Mouse (Mus musculus) heart, embryonic 11.5 days (tissue): ENCODE data around the gene Scn4b. TPM values are rescaled to one million over a fixed set of nuclear protein-coding genes. Genes with fewer than 3 reads are reported as not detected.

Source experiments
- ATAC-seq: fragments of 200-750 bp; cut with Nextera tagmentation; replicated peaks from 2 replicates; pipeline ENCODE4 v1.8.0; 2017; ENCODE audit warnings: moderate library complexity; ENCODE audit not compliant: insufficient number of reproducible peaks, low FRiP score, low TSS enrichment
- H3K27ac ChIP-seq: fragments of 300-500 bp; sonication (generic); 2 replicates; pipeline ENCODE4 v1.5.1; 2014; ENCODE audit warnings: mild to moderate bottlenecking, low read depth, low read length
- H3K27me3 ChIP-seq: fragments of 300-500 bp; sonication (generic); 2 replicates; pipeline ENCODE4 v1.6.1; 2014; ENCODE audit warnings: mild to moderate bottlenecking, low read length, mixed read lengths; ENCODE audit not compliant: control insufficient read depth, insufficient read depth
- H3K36me3 ChIP-seq: fragments of 300-500 bp; sonication (generic); 2 replicates; pipeline ENCODE4 v1.6.1; 2014; ENCODE audit warnings: mild to moderate bottlenecking, low read length, moderate library complexity, mixed read lengths; ENCODE audit not compliant: control insufficient read depth, insufficient read depth
- H3K4me1 ChIP-seq: fragments of 300-500 bp; sonication (generic); 2 replicates; pipeline ENCODE4 v1.6.1; 2014; ENCODE audit warnings: low read length; ENCODE audit not compliant: control insufficient read depth, insufficient read depth
- H3K4me2 ChIP-seq: fragments of 300-500 bp; sonication (generic); 2 replicates; pipeline ENCODE4 v1.6.1; 2014; ENCODE audit warnings: mild to moderate bottlenecking, moderate library complexity
- H3K4me3 ChIP-seq: fragments of 300-500 bp; sonication (generic); 2 replicates; pipeline ENCODE4 v1.5.1; 2014; ENCODE audit warnings: low read depth, low read length
- H3K9ac ChIP-seq: fragments of 300-500 bp; sonication (generic); 2 replicates; pipeline ENCODE4 v1.6.1; 2014; ENCODE audit warnings: mild to moderate bottlenecking, low read depth, low read length, moderate library complexity
- H3K9me3 ChIP-seq: fragments of 300-500 bp; sonication (generic); replicated peaks from 2 replicates; pipeline ENCODE4 v1.6.1; 2016; ENCODE audit warnings: low read length; ENCODE audit not compliant: control insufficient read depth
- WGBS: fragments of 180-500 bp; shearing (Covaris S2); extraction: QIAGEN DNeasy Blood & Tissue Kit; methylation state at CpG from one replicate; pipeline ENCODE4 v1.1.7; 2014; ENCODE audit not compliant: insufficient replicate concordance; 5-methylcytosine and 5-hydroxymethylcytosine counted together
- polyA plus RNA-seq: library from polyadenylated mRNA; unstranded; fragments of >200 nt; fragmentation: Nextera tagmentation; extraction: Ambion mirVana; gene quantifications from 2 replicates; pipeline ENCODE4 v1.2.1, GENCODE M21; 2014

Scn4b gene
- polyA plus RNA-seq, 1 experiment from 2014 or later: 0.10 TPM

GRCm38 (mm10) chr9:45189661-45190174, 51.5 kb downstream of the Scn4b start:
- 77% methylated on average over 4 of the region's 4 CpGs for WGBS
- H3K9ac ChIP-seq: no peak overlapping the region
- no peak for ATAC-seq

GRCm38 (mm10) chr9:45195468-45195867, 57.3 kb downstream of the Scn4b start:
- Histone ChIP-seq H3K4me3 (no peak overlapping the region), H3K27ac (no peak overlapping the region), H3K9ac (no peak overlapping the region), H3K9me3 (no peaks in the 10 kb centered on the region), H3K27me3 (peaks cover 4% of the 10 kb centered on the region; the same call in 1 of the 2 replicates), H3K4me2 (no peak overlapping the region), H3K36me3 (no peaks in the 10 kb centered on the region), H3K4me1 (no peaks in the 10 kb centered on the region)
- ATAC-seq: no peak
- 66% methylated on average over 4 of the region's 4 CpGs for WGBS

More at GRCm38 (mm10) chr9:45189661-45190174, 51.5 kb downstream of the Scn4b start:
- Histone ChIP-seq H3K4me1 (no peaks in the 10 kb centered on the region), H3K27ac (no peak overlapping the region), H3K36me3 (no peaks in the 10 kb centered on the region), H3K27me3 (no peaks in the 10 kb centered on the region; the same call in 1 of the 2 replicates), H3K4me3 (no peak overlapping the region), H3K4me2 (no peak overlapping the region), H3K9me3 (no peaks in the 10 kb centered on the region)

- H3K27me3 ChIP-seq: peaks cover 4% of the 10 kb centered on the region; the same call in 1 of the 2 replicates
- no peaks in the 10 kb centered on the region for H3K4me1 ChIP-seq
- H3K9ac ChIP-seq: no peak overlapping the region
- H3K36me3 ChIP-seq: no peaks in the 10 kb centered on the region
- no peaks in the 10 kb centered on the region for H3K9me3 ChIP-seq
- ATAC-seq: no peak
- 71% methylated on average over 8 of the region's 8 CpGs for WGBS
- H3K27ac ChIP-seq: no peak overlapping the region
- no peak overlapping the region for H3K4me3 ChIP-seq
- no peak overlapping the region for H3K4me2 ChIP-seq
Measured at GRCm38 (mm10) chr9:45196125-45196830, 58.1 kb downstream of the Scn4b start.

GRCm38 (mm10) chr9:45197549-45197948, 59.4 kb downstream of the Scn4b start:
- no peak overlapping the region for H3K9ac ChIP-seq
- WGBS: 79% methylated on average over 5 of the region's 5 CpGs

GRCm38 (mm10) chr9:45201319-45201947, 63.2 kb downstream of the Scn4b start:
- 77% methylated on average over 5 of the region's 5 CpGs for WGBS
- Histone ChIP-seq H3K4me1 (no peaks in the 10 kb centered on the region), H3K4me3 (no peak overlapping the region), H3K9me3 (no peaks in the 10 kb centered on the region), H3K4me2 (no peak overlapping the region), H3K9ac (no peak overlapping the region), H3K36me3 (no peaks in the 10 kb centered on the region), H3K27me3 (0 out of 2 replicates have a peak, but pooled peaks cover 4% of the 10 kb centered on the region), H3K27ac (no peak overlapping the region)
- no peak for ATAC-seq

More at GRCm38 (mm10) chr9:45197549-45197948, 59.4 kb downstream of the Scn4b start:
- Histone ChIP-seq H3K36me3 (no peaks in the 10 kb centered on the region), H3K27ac (no peak overlapping the region), H3K27me3 (peaks cover 4% of the 10 kb centered on the region; the same call in 1 of the 2 replicates), H3K4me3 (no peak overlapping the region), H3K4me1 (no peaks in the 10 kb centered on the region), H3K9me3 (no peaks in the 10 kb centered on the region), H3K4me2 (no peak overlapping the region)
- no peak for ATAC-seq

- no peaks in the 10 kb centered on the region for H3K36me3 ChIP-seq
- H3K27ac ChIP-seq: no peak overlapping the region
- H3K4me1 ChIP-seq: no peaks in the 10 kb centered on the region
- no peak overlapping the region for H3K9ac ChIP-seq
- H3K4me2 ChIP-seq: no peak overlapping the region
- H3K27me3 ChIP-seq: 0 out of 2 replicates have a peak, but pooled peaks cover 4% of the 10 kb centered on the region
- 65% methylated on average over 9 of the region's 9 CpGs for whole genome bisulfite sequencing
- H3K4me3 ChIP-seq: no peak overlapping the region
- ATAC-seq: no peak
- no peaks in the 10 kb centered on the region for H3K9me3 ChIP-seq
Measured at GRCm38 (mm10) chr9:45202021-45202798, 64.0 kb downstream of the Scn4b start.

Other genes with a start within 250 kb of the Scn4b start
- 943 and 1,030 TPM in 2 replicates for gene Atp5l, start 217.7 kb upstream of the Scn4b start, polyA plus RNA-seq
- 22.7 and 26.5 TPM in 2 replicates for gene Ube4a, start 172.8 kb upstream of the Scn4b start, polyA plus RNA-seq
- gene Cd3g, start 158.0 kb upstream of the Scn4b start, polyA plus RNA-seq: not detected in 2 replicates
- not detected in 2 replicates for gene Cd3d, start 156.6 kb upstream of the Scn4b start, polyA plus RNA-seq
- gene Cd3e, start 128.8 kb upstream of the Scn4b start, polyA plus RNA-seq: not detected in 2 replicates
- gene Mpzl2, start 98.6 kb upstream of the Scn4b start, polyA plus RNA-seq: 0.25 and 1.3 TPM in 2 replicates
- 1.6 and 1.7 TPM in 2 replicates for gene Mpzl3, start 83.2 kb upstream of the Scn4b start, polyA plus RNA-seq
- gene Jaml, start 59.2 kb upstream of the Scn4b start, polyA plus RNA-seq: 0.31 and 0.36 TPM in 2 replicates
- gene Scn2b, start 20.6 kb upstream of the Scn4b start, polyA plus RNA-seq: 2.3 and 3.2 TPM in 2 replicates
- gene BC049352, start 43.6 kb downstream of the Scn4b start, polyA plus RNA-seq: not detected in 2 replicates
- gene Tmprss4, start 65.7 kb downstream of the Scn4b start, polyA plus RNA-seq: 0.07 TPM in 1 of 2 replicates, not detected in the other
- 0.37 and 0.69 TPM in 2 replicates for gene Il10ra, start 130.8 kb downstream of the Scn4b start, polyA plus RNA-seq
- 0.15 and 0.31 TPM in 2 replicates for gene Tmprss13, start 180.7 kb downstream of the Scn4b start, polyA plus RNA-seq
- 26.7 and 27.7 TPM in 2 replicates for gene Fxyd6, start 231.8 kb downstream of the Scn4b start, polyA plus RNA-seq